Mouse (Mus musculus) liver, adult 2 months (tissue): Measurements from ENCODE around the gene Btnl10.

Experiments
- CTCF ChIP-seq: fragments of 200-500 bp; IDR thresholded peaks from 2 replicates; pipeline ENCODE4 v1.5.1; 2011; ENCODE audit warnings: low read depth, low read length, control low read depth
- POLR2A ChIP-seq: fragments of 200-500 bp; IDR thresholded peaks from 2 replicates; pipeline ENCODE4 v1.6.1; 2011; ENCODE audit warnings: low read length, control low read depth; ENCODE audit not compliant: insufficient read depth; ENCODE audit errors: extremely low read depth

GRCm38 (mm10) chr11:58903511-58904409 lies 13.9 kb upstream of the Btnl10 start, which contains the start of gene Zfp39:
- TF ChIP-seq CTCF (no peak), POLR2A (peak; percentile 73)
